In the genomic region with DNA sequence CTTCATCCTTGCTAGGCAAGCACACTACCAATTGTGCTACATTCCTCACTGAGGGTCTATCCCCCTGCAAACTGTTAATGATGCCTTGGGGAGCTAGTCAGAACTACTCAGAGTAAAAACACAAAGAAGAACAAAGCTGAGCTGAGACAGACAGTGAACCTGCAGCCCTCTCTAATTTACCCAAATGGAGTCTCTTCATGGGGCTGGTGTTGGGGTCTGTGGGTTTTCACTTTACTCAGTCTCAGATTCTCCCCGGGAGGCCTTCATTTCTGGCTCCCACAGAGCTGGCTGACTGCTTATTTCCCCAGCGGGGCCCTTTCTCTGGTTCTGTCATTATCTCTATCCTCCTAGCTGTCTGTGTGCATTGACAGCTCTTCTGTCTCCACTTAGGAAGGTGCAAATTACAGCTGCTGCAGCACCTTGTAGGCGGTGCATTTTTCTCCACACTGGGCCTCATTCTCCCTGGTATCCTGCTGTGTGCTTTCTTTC, we compare ENCODE assay signal across 19 mouse cellular contexts.
DNase-seq lines count a peak whose midpoint lies in the region; ATAC-seq and TF ChIP-seq lines count a peak whose summit lies in the region.
"Had no signal": no experiment of that assay in that cellular context is flagged by ENCODE, and none has a peak within 500 bp of the region (broad histone marks: within the 10 kb centered on the region; RNA-seq: fewer than 3 reads in every experiment).

No protein-coding gene starts in this region.

- 0 out of 2 replicates have a peak overlapping the region, but pooled peaks have one; percentile 12 for H3K4me3 ChIP-seq in heart, embryonic 10.5 days
- no peak overlapping the region for H3K4me3 ChIP-seq in heart, adult 2 months
- no peak overlapping the region for H3K4me3 ChIP-seq in forebrain, embryonic 15.5 days
- no peak overlapping the region for H3K4me3 ChIP-seq in midbrain, embryonic 13.5 days (replicated peaks)
- H3K4me3 ChIP-seq: layer of hippocampus, adult 2 months; limb, embryonic 15.5 days had no signal

- no peak overlapping the region for H3K9ac ChIP-seq in heart, adult 2 months (ENCODE audit: low read depth, low read length)
- no peak overlapping the region for H3K9ac ChIP-seq in forebrain, embryonic 15.5 days (replicated peaks)
- H3K9ac ChIP-seq in midbrain, embryonic 13.5 days (replicated peaks): 0 out of 2 replicates have a peak overlapping the region, but pooled peaks have one; percentile 1
- H3K9ac ChIP-seq: limb, embryonic 15.5 days had no signal

- peaks cover 16% of the 10 kb centered on the region; the same call in 1 of the 2 replicates for H3K4me1 ChIP-seq in heart, embryonic 10.5 days
- H3K4me1 ChIP-seq in heart, adult 2 months (ENCODE audit: control insufficient read depth, insufficient read depth, low read length): no peaks in the 10 kb centered on the region
- H3K4me1 ChIP-seq in forebrain, embryonic 15.5 days: peaks cover 12% of the 10 kb centered on the region
- H3K4me1 ChIP-seq in midbrain, embryonic 13.5 days (replicated peaks): peaks cover 26% of the 10 kb centered on the region

- no peaks in the 10 kb centered on the region for H3K9me3 ChIP-seq in heart, embryonic 10.5 days
- H3K9me3 ChIP-seq in forebrain, embryonic 15.5 days: no peaks in the 10 kb centered on the region
- no peaks in the 10 kb centered on the region for H3K9me3 ChIP-seq in midbrain, embryonic 13.5 days
- H3K9me3 ChIP-seq: G1E; limb, embryonic 15.5 days had no signal

- no peaks in the 10 kb centered on the region for H3K27me3 ChIP-seq in heart, embryonic 10.5 days (ENCODE audit: insufficient read depth, poor library complexity, severe bottlenecking)
- H3K27me3 ChIP-seq in heart, adult 2 months (ENCODE audit: control insufficient read depth, insufficient read depth, low read length): no peaks in the 10 kb centered on the region
- no peaks in the 10 kb centered on the region for H3K27me3 ChIP-seq in forebrain, embryonic 15.5 days
- no peaks in the 10 kb centered on the region for H3K27me3 ChIP-seq in midbrain, embryonic 13.5 days
- H3K27me3 ChIP-seq: limb, embryonic 15.5 days had no signal

- H3K4me2 ChIP-seq in forebrain, embryonic 15.5 days (replicated peaks): no peak overlapping the region
- no peak overlapping the region for H3K4me2 ChIP-seq in midbrain, embryonic 13.5 days (replicated peaks)
- H3K4me2 ChIP-seq: limb, embryonic 15.5 days had no signal

- H3K36me3 ChIP-seq in heart, embryonic 10.5 days: no peaks in the 10 kb centered on the region
- no peaks in the 10 kb centered on the region for H3K36me3 ChIP-seq in heart, adult 2 months (ENCODE audit: control insufficient read depth, insufficient read depth, low read length)
- no peaks in the 10 kb centered on the region for H3K36me3 ChIP-seq in forebrain, embryonic 15.5 days
- 0 out of 2 replicates have a peak, but pooled peaks cover 7% of the 10 kb centered on the region for H3K36me3 ChIP-seq in midbrain, embryonic 13.5 days
- H3K36me3 ChIP-seq: G1E; limb, embryonic 15.5 days had no signal

- ATAC-seq in forebrain, embryonic 15.5 days (replicated peaks): peak; percentile 89
- peak; percentile 82 for ATAC-seq in midbrain, embryonic 13.5 days
- ATAC-seq: activated CD4-positive, CD25-positive, alpha-beta regulatory T cell, adult 4 months had no signal

- DNase-seq in heart, embryonic 10.5 days (ENCODE audit: low spot score): no peak
- no peak for DNase-seq in heart, adult 2 months
- DNase-seq in brain, embryonic 14.5 days (ENCODE audit: low read depth): peak; percentile 86
- DNase-seq in cerebellum, postnatal 4 days (ENCODE audit: low spot score in 2 of 2): no peak
- DNase-seq in right cerebral cortex, postnatal 25 days: no peak
- no peak for DNase-seq in lung, adult 18-20 months
- DNase-seq: B cell, adult 2 months; cerebellum, postnatal 10 days; gastrocnemius, postnatal 10 days; heart, postnatal 14 days; kidney, adult 8-10 months; lung, postnatal 14 days; thymus, adult 2 months had no signal

- peak overlapping the region; percentile 65 for H3K27ac ChIP-seq in heart, embryonic 10.5 days
- H3K27ac ChIP-seq in heart, adult 2 months: no peak overlapping the region
- H3K27ac ChIP-seq in forebrain, embryonic 15.5 days (replicated peaks): peak overlapping the region; percentile 76
- peak overlapping the region; percentile 81 for H3K27ac ChIP-seq in midbrain, embryonic 13.5 days
- H3K27ac ChIP-seq: layer of hippocampus, adult 2 months; limb, embryonic 15.5 days had no signal

- no peak for TF ChIP-seq CTCF in heart, adult 2 months (IDR thresholded peaks at IDR 0.05)
- no peak for TF ChIP-seq CTCF in brain, embryonic 14.5 days (IDR thresholded peaks at IDR 0.05; ENCODE audit: borderline replicate concordance, extremely low read depth, insufficient read depth, insufficient read length)

- no peaks in the 10 kb centered on the region for H3K79me2 ChIP-seq in heart, adult 2 months (replicated peaks; ENCODE audit: control insufficient read depth, insufficient read depth, low read length)

- WGBS in heart, embryonic 10.5 days: 8% methylated on average over 3 of the region's 3 CpGs
- 29% methylated on average over 3 of the region's 3 CpGs for WGBS in heart, adult 2 months
- 4% methylated on average over 3 of the region's 3 CpGs for WGBS in forebrain, embryonic 15.5 days
- WGBS in midbrain, embryonic 13.5 days: 8% methylated on average over 3 of the region's 3 CpGs

- no peak for TF ChIP-seq POLR2A in heart, adult 2 months (IDR thresholded peaks at IDR 0.05; ENCODE audit: insufficient read depth, low read depth, low read length)
- TF ChIP-seq POLR2A in brain, embryonic 14.5 days (IDR thresholded peaks at IDR 0.05; ENCODE audit: borderline replicate concordance, extremely low read depth, insufficient read depth, insufficient read length, poor library complexity, severe bottlenecking): no peak

- TF ChIP-seq EP300 in heart, adult 2 months (IDR thresholded peaks at IDR 0.05; ENCODE audit: insufficient read depth, low read depth, low read length): no peak

- intact Hi-C loops in heart, adult 2 months (cut with DNase I): no loop called here
